Mouse (Mus musculus): Measurements from ENCODE around the gene Hnrnph1. TPM values are rescaled to one million over a fixed set of nuclear protein-coding genes. Genes with fewer than 3 reads are reported as not detected.
"Not testable (repeated sequence)": the region's sequence is repeated elsewhere in the genome, so short reads cannot be mapped to it uniquely, and the experiment has no call there.

The Hnrnph1 gene
- polyA plus RNA-seq, 1 experiment, result 293 TPM

DNA sequence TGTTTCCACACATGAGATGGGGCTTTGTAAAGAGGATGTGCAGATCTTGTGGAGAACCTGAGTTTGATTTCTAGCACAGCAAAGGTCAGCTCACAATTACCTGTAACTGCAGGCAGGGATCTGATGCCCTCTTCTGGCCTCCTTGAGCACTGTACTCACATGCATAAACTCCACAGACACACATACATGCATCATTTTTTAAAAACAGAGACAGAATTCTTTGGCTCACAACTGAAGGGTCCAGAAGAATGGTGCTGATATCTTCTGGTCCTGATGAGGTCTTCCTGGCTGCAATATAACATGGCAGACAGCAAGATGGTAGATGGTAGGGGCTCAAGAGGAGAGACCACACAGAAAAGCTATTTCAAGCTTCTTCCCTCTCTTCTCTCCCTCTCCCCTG lies 22.6 kb upstream of the Hnrnph1 start, which contains the start of gene Cby3:
Gene Cby3, plus strand, starts transcription at position 301 of the 400 bp plus-strand sequence.
- Histone ChIP-seq H3K27ac (ENCODE audit: insufficient read depth, low read depth, low read length) (peak within 1 kb of the TSS; percentile 37; the same call in 1 of the 2 replicates), H3K4me3 (ENCODE audit: insufficient read depth, low read length) (no peak within 1 kb of the TSS), H3K4me1 (ENCODE audit: control insufficient read depth, insufficient read depth, low read length) (peaks cover 11% of the 10 kb centered on the region)
- no peak for TF ChIP-seq CTCF (IDR thresholded peaks at IDR 0.05; ENCODE audit: low read depth, low read length)
- no peak for TF ChIP-seq POLR2A (IDR thresholded peaks at IDR 0.05; ENCODE audit: borderline replicate concordance, low read depth, low read length)

DNA sequence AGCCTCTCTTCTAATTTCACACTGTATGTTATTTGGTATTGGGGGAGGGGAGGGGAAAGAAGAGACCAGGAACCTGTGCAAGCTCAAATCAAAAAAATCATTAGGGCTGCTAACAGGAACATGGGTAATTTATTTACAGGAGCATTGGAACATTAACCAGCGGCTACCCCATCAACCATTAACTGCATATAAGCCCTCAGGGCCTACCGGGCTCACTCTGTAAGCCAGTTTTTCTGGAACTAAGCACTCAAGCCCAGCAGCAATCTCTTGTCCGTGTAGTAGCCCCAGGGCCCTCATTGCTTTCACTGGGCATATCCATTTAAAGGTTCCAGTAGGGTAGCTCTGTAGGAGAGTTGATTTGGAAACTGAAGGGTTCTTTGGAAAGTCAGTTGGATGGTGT lies 21.9 kb upstream of the Hnrnph1 start:
- peaks cover 11% of the 10 kb centered on the region for H3K4me1 ChIP-seq (ENCODE audit: control insufficient read depth, insufficient read depth, low read length)
- TF ChIP-seq CTCF (IDR thresholded peaks at IDR 0.05; ENCODE audit: low read depth, low read length) (no peak), POLR2A (IDR thresholded peaks at IDR 0.05; ENCODE audit: borderline replicate concordance, low read depth, low read length) (no peak)
- H3K27ac ChIP-seq (ENCODE audit: insufficient read depth, low read depth, low read length), result peak overlapping the region; percentile 37; the same call in 1 of the 2 replicates

DNA sequence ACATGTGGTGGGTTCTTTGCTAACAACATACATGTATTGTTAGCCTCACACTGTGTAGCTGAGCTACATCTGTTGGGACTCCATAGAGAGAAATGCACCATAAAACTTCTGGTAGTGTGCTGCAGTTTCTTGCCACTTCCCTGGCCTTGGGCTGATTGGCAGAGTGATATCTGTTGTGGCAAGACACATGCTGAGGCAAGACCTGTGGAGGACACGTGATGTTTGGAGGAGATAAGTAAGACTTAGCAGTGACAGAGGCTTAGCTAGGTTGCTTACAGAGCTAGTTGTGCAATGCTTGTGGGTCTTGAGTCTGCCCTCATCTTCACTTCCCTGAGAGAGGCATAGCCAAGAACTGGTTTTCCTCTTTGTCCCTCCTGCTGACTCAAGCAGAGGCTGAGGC lies 21.4 kb upstream of the Hnrnph1 start:
- peak overlapping the region; percentile 59 for H3K27ac ChIP-seq (ENCODE audit: insufficient read depth, low read depth, low read length)

More for the DNA sequence above, 21.9 kb upstream of the Hnrnph1 start:
- no peak overlapping the region for H3K4me3 ChIP-seq (ENCODE audit: insufficient read depth, low read length)

DNA sequence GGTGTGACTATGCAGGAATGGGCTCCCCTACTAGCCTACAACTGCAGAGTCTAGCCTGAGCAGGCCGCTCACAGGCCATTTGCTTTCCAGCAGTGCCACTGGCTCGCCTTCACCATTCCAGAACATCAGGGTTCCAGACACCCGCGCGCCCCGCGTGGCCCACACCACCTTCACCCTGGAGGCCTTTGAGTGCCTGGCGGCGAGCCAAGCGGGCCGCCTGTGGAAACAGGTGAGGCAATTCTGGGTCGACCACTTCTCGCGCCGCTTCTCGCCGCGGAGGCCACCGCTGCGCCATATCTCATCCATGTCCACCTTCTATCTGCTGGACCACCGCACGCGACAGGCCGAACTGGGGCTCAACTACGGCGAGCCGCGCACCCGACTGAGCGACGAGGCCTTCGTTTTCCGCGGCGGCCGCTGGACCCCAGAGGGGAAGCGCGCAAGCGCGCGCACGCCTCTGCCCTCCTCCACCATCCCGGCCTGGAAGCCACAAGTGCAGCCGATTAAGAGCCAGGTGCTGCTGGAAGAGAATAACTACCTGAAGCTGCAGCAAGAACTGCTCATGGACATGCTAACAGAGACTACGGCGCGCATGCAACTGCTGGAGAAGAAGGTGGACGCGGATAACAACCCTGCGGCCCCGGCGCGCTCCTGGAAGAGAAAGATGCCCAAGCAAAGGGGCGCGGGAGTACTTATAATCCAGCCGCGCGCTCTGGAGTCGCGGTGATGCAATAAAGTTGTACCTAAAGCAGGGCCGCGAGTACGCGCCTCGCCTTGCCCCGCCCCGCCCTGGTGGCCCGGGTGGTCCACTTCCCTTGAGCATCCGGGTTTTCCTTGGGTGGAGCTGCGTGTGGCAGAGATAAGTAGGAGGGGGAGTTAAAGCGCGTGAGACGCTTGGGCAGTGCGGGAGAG lies 17.6 kb upstream of the Hnrnph1 start:
- Histone ChIP-seq H3K4me3 (ENCODE audit: insufficient read depth, low read length) (peak overlapping the region; percentile 63), H3K4me1 (ENCODE audit: control insufficient read depth, insufficient read depth, low read length) (peaks cover 17% of the 10 kb centered on the region), H3K27ac (ENCODE audit: insufficient read depth, low read depth, low read length) (no peak overlapping the region)
- TF ChIP-seq CTCF (IDR thresholded peaks at IDR 0.05; ENCODE audit: low read depth, low read length), result no peak
- TF ChIP-seq POLR2A (IDR thresholded peaks at IDR 0.05; ENCODE audit: borderline replicate concordance, low read depth, low read length), result no peak

More for the DNA sequence above, 21.4 kb upstream of the Hnrnph1 start:
- no peak for TF ChIP-seq CTCF (IDR thresholded peaks at IDR 0.05; ENCODE audit: low read depth, low read length)
- Histone ChIP-seq H3K4me3 (ENCODE audit: insufficient read depth, low read length) (no peak overlapping the region), H3K4me1 (ENCODE audit: control insufficient read depth, insufficient read depth, low read length) (peaks cover 11% of the 10 kb centered on the region)

DNA sequence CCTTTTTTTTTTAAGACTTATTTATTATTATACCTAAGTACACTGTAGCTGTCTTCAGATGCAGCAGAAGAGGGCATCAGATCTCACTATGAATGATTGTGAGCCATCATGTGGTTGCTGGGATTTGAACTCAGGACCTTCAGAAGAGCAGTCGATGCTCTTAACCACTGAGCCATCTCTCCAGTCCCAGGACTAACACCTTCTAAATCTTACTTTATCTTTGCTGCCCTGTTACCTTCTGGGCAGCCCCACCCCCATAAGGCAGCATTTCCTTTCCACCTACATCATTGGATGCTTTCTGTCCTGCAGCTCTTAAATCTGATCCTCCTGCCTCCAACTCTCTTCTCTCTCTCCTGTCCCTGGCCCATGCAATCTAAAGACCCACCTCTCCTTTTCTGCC lies 15.5 kb upstream of the Hnrnph1 start:
- not testable (repeated sequence) for H3K4me3 ChIP-seq (ENCODE audit: insufficient read depth, low read length); H3K4me1 ChIP-seq (ENCODE audit: control insufficient read depth, insufficient read depth, low read length); H3K27ac ChIP-seq (ENCODE audit: insufficient read depth, low read depth, low read length)

DNA sequence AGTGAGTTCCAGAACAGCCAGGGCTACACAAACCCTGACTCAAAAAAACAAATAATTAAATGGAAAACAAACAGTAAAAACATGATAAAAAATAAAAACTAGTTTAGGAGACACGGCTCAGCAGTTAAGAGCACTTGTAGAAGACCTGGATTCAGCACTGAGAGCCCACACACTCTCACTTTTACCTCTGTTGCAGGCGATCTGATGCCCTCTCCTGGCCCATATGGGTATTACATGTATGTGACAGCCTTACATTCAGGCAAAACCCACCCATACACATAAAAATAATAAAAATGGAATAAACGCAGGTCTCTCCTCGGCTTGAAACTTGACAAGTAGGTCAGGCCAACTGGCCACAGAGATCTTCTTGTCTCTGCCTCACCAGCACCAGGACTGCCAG lies 12.2 kb upstream of the Hnrnph1 start:
- peak; percentile 46 for TF ChIP-seq CTCF (IDR thresholded peaks at IDR 0.05; ENCODE audit: low read depth, low read length)
- no peak for TF ChIP-seq POLR2A (IDR thresholded peaks at IDR 0.05; ENCODE audit: borderline replicate concordance, low read depth, low read length)
- Histone ChIP-seq H3K4me3 (ENCODE audit: insufficient read depth, low read length) (no peak overlapping the region), H3K27ac (ENCODE audit: insufficient read depth, low read depth, low read length) (no peak overlapping the region), H3K4me1 (ENCODE audit: control insufficient read depth, insufficient read depth, low read length) (peaks cover 18% of the 10 kb centered on the region)

DNA sequence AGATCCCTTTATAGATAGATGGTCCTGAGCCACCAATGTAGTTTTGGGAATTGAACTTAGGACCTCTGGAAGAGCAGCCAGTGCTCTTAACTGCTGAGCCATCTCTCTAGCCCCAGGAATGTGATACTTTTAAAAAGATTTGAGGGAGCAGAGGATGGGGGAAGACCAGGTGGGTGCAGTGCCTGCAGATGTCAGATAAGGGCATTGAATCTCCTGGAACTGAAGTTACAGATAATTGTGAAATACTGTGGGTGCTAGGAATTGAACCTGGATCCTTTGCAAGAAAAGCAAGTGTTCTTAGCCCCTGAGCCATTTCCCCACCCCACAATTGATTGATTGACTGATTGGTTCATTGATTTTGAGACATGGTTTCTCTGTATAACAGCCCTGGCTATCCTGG lies 11.5 kb upstream of the Hnrnph1 start:
- no peak overlapping the region for H3K27ac ChIP-seq (ENCODE audit: insufficient read depth, low read depth, low read length)
- TF ChIP-seq POLR2A (IDR thresholded peaks at IDR 0.05; ENCODE audit: borderline replicate concordance, low read depth, low read length) (no peak), CTCF (IDR thresholded peaks at IDR 0.05; ENCODE audit: low read depth, low read length) (no peak)
- H3K4me3 ChIP-seq (ENCODE audit: insufficient read depth, low read length), result no peak overlapping the region
- peaks cover 25% of the 10 kb centered on the region for H3K4me1 ChIP-seq (ENCODE audit: control insufficient read depth, insufficient read depth, low read length)

DNA sequence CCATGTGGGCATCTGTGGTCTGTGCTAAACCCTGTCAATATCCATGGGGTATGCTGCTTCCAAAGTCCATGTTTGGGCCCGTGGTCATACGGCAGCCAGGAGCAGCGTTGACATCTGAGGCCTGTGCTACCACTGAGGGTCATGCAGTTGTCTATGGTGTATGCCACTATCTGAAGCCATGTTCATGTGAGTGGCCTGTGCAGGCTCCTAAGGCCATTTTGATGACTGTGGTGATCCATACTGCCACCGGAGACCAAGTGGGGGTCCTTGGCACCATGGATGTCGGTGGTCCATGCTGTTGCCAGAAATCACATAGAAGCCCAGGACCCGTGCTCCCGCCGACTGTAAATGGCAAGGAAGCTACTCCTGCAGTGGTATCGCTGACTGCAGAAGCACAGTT lies 9.3 kb upstream of the Hnrnph1 start:
- H3K4me1 ChIP-seq (ENCODE audit: control insufficient read depth, insufficient read depth, low read length), result peaks cover 23% of the 10 kb centered on the region
- H3K4me3 ChIP-seq (ENCODE audit: insufficient read depth, low read length), result no peak overlapping the region
- no peak for TF ChIP-seq POLR2A (IDR thresholded peaks at IDR 0.05; ENCODE audit: borderline replicate concordance, low read depth, low read length)
- TF ChIP-seq CTCF (IDR thresholded peaks at IDR 0.05; ENCODE audit: low read depth, low read length), result no peak
- no peak overlapping the region for H3K27ac ChIP-seq (ENCODE audit: insufficient read depth, low read depth, low read length)

DNA sequence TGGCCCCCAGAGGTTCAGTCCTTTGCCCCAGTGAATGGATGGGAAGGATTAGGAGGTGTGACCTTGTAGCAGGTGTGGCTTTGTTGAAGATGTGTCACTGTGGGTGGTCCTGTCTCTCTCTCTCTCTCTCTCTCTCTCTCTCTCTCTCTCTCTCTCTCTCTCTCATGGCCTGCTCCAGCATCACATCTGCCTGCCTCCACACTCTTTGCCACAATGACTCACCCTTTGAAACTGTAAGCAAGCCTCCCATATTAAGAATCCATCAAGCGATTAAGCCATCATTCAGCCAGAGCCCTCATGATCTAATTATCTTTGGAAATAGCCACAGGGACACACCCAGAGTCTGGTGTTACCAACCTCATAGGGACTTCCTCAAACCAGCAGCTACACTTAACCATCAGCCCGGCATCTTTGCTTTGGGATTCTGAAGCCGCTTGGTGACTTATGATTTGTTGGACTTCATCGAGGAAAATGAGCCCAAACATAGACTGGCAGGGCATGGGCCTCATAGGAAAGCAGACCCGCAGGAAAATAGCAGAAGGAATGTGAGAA lies 7.4 kb upstream of the Hnrnph1 start:
- Histone ChIP-seq H3K4me3 (ENCODE audit: insufficient read depth, low read length) (no peak overlapping the region), H3K4me1 (ENCODE audit: control insufficient read depth, insufficient read depth, low read length) (peaks cover 23% of the 10 kb centered on the region), H3K27ac (ENCODE audit: insufficient read depth, low read depth, low read length) (peak overlapping the region; percentile 54)
- TF ChIP-seq POLR2A (IDR thresholded peaks at IDR 0.05; ENCODE audit: borderline replicate concordance, low read depth, low read length) (no peak), CTCF (IDR thresholded peaks at IDR 0.05; ENCODE audit: low read depth, low read length) (no peak)

DNA sequence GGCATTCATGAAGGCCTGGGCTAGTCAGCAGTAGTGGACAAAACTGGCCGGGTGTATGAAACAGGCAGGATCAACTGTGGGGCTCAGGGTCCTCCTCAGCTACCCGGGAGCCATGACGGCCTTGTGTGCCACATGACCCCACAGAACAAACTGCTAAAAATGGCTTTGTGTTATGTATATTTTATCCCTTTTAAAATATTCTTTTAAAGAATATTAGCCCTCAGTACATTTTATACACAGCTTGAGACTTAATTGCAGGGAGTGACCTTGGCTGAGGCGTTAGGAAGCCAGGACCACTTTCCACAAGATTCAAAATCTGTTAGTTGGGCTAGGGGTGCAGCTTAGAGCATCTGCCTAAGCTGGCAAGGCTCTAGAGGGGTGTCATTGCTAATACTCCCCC lies 5.8 kb upstream of the Hnrnph1 start:
- H3K27ac ChIP-seq (ENCODE audit: insufficient read depth, low read depth, low read length), result no peak overlapping the region
- H3K4me1 ChIP-seq (ENCODE audit: control insufficient read depth, insufficient read depth, low read length), result peaks cover 26% of the 10 kb centered on the region
- TF ChIP-seq CTCF (IDR thresholded peaks at IDR 0.05; ENCODE audit: low read depth, low read length) (no peak), POLR2A (IDR thresholded peaks at IDR 0.05; ENCODE audit: borderline replicate concordance, low read depth, low read length) (no peak)
- H3K4me3 ChIP-seq (ENCODE audit: insufficient read depth, low read length), result no peak overlapping the region

Data from bone marrow macrophage, adult 2 months (primary cell).